Mouse (Mus musculus): ENCODE measurements around the gene Igf2bp3.

The Igf2bp3 gene

DNA sequence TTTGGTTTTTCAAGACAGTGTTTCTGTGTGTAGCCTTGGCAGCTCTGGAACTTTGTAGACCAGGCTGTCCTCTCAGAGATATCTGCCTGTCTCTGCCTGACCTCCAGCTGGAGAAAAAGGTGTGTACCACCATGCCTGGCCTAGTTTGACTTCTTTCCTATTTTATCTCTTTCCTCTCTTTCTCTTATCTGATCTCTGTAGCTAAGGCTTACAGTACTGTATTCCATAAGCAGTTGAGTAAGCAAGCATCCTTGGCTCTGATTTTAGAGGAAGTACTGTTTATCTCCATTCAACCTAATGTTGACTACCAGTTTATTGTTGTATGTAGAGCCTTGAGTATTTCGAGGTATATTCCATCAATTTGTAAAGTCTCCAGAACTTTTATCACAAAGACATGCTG, 135.4 kb downstream of the Igf2bp3 start:
- CTCF ChIA-PET: no interaction called here

DNA sequence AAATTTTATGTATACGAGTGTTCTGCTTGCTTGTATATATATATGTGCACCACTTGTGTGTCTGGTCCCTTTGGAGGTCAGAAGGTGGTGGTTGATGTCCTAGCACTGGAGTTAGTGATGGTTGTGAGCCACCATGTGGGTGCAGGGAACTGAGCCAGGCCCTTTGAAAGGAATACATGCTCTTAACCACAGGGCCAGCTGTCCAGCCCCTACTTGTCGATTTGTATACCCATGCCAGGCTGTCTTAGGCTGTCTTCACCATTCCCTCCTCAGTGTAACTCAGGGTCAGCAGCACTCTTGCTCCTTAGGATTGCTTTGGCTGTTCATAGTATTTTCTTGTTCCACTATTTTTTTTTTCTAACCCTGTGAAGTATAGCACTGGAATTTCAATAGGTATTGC, 136.9 kb downstream of the Igf2bp3 start:
- CTCF ChIA-PET: no interaction called here

DNA sequence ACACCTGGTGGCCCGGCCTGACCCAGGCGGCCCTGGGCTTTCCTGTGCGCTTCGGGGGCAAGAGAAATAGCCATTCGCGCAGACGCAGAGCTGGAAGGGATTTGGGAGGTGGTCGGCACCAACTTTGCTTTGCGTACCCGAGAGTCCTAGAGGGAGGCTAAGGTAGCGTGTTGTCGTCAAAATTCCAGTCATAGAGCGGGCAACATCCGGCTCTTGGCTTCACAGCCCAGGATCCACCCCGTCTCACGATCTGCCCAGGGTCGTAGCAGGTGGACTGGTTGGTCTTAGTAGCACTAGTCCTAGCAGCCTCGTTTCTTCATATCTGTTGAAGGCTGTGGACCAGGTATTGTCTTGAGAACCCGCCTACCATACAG, 140.7 kb downstream of the Igf2bp3 start:
- CTCF ChIA-PET: interaction anchor here (1.0 kb wide), 1 partner anchor 17 kb away, joined by 3 read pairs; no protein-coding TSS in a partner anchor

DNA sequence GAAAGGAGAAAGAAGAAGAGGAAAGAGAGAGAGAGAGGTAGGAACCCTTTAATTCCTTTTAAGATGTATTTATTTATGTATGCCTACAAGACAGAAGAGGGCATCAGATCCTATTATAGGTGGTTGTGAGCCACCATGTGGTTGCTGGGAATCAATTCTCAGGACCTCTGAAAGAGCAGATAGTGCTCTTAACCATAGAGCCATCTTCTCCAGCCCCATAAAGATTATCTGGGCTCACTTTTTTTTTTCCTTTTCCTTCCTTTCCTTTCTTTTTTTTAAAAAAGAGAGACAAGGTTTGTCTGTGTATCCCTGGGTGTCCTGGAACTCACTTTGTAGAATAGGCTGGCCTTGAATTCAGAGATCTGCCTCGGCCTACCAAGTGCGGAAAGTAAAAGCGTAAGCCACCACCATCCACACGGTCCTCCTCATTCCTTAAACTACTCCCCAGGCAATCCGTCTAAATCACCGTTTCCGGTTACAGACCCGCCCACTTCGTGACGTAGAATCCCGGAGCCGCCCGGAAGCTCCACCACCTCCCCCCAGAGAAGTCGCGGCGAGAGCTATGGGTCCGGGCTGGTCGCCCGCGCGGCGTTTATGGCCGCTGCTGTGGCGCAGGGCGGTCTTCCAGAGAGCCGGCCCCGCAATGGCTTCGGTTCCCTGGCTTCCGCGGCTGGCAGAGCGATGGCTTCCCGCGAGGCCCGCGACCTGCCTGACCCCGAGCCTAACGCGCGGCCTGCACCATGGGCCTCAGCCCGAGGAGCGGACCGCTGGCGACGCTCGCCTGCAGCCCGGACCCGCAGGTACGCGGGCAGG, 141.2 kb downstream of the Igf2bp3 start, which contains the start of gene Malsu1:
Malsu1 (plus strand) TSS at position 492 of the 813 bp plus-strand sequence.
- CTCF ChIA-PET: interaction anchor here (1.0 kb wide), 1 partner anchor 16 kb away, joined by 3 read pairs; no protein-coding TSS in a partner anchor

DNA sequence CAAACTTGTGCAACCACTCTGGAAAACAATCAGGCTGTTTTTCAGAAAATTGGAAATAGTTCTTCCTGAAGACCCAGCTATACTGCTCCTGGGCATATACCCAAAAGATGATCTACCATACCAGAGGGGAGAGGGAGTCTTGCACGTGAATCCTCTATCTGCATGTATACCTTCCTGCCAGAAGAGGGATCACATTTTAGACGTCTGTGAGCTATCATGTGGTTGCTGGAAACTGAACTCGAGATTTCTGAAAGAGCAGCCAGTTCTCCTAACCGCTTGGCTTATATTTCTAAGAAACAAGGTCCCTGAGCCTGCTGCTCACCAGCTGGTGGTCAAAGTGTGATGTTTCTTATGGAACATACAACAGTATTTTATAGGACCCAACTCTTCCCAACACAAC, 146.4 kb downstream of the Igf2bp3 start:
- CTCF ChIA-PET: no interaction called here

DNA sequence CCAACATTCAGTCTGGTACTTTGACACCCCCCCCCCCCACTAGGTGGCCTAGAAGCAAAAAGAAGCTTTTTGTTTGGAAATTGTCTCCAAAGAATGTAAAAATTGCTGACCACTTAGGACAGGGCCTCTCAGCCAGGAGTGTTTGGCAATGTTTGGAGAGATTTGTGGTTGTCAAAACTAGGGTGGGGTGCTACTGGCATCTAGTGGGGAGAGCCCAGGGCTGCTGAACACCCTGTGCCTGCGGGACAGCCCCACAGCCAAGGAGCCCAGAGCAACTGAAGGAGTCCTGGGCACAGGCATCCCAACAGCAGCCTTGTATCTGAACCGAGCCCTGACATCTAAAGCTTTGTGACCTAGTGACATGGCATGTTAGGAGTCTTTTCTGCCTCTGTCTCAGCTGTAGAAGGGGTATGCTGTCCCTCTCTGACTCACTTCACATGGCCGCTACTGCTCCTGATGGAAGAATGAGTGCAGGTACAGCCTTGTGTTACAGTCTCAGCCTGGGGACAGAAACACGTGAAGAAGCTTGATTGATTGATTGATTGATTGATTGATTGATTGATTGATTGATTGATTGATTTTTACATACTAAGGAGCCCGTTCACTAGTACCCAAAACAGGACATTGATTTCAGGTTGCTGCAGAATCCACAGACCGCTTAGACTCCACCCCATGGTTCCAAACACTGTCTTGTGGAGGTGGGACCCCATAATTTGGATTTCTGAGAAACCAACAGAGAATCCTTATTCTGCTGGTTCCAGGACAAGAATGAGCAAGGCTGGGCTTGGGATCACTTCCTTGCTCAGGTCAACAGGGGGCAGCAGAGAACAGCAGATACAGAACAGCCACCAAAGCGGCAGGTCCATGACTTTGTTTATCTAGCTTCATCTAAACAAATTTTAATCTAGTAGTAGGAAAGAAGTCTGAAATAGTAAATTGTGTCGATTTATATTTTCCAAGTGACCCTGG, 157.4 kb downstream of the Igf2bp3 start:
- CTCF ChIA-PET: interaction anchor here (0.6 to 1.0 kb wide), 3 partner anchors 16 to 289 kb away, joined by 3 to 4 read pairs (median 3); partner anchors contain the start of gene Malsu1

DNA sequence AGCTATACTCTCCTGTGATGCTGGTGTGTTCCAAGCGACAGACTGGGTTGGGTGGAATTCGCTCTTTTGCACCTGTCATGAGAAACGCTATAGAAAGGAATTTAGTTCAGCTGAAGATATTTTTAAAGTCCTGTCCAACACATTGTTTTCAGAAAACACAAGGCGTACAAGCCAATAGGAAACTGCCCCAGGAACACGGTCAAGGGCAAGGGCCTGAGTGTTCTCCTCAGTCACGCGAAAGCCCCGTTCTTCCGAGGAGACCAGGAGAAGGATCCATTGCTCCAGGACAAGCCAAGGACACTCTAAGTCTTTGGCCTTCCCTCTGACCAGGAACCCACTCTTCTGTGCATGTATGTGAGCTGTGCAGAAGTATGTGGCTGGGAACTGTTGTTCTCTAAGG, 158.7 kb downstream of the Igf2bp3 start:
- CTCF ChIA-PET: no interaction called here

DNA sequence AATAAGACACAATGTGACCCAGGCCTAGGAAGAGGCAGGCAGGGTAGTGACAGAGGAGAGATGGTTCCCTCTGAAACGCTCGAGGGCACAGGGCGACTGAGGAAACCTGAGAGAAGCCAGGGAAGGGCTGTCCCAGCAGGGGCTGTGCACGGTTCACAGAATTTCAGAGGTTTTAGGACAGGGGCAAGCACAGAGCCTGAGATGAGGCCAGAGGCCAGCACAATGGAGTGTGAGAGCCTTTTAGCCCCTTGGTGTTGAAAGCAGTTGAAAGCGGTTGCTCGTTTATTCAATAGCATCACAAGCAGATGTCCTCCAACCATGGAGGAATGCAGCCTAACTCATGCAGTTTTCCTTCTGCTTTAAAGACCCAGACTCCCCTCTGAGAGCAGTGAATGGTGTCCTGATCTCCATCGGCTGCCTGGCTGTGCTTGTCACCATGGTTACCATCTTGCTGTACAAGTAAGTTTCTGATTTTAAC, 159.5 kb downstream of the Igf2bp3 start:
- CTCF ChIA-PET: no interaction called here

DNA sequence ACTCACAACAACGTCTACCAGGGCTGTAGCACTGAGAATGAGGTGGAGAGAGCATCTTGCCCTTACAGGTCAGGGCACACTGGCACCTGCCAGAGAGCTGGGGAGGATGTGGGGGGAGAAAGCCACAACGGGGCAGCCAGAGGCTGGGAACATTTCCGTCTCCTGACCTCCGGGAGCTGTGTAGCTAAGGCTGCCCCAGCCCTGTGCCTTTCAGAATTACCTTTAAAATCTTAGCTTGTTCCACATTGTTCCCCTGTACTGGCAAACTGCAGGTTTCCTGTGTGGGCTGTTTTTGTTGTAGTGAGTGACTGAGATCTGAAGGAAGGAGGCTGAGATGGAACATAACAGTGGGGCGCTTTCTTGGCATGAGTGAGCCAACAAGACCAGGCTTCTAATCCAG, 162.6 kb downstream of the Igf2bp3 start:
- CTCF ChIA-PET: no interaction called here

DNA sequence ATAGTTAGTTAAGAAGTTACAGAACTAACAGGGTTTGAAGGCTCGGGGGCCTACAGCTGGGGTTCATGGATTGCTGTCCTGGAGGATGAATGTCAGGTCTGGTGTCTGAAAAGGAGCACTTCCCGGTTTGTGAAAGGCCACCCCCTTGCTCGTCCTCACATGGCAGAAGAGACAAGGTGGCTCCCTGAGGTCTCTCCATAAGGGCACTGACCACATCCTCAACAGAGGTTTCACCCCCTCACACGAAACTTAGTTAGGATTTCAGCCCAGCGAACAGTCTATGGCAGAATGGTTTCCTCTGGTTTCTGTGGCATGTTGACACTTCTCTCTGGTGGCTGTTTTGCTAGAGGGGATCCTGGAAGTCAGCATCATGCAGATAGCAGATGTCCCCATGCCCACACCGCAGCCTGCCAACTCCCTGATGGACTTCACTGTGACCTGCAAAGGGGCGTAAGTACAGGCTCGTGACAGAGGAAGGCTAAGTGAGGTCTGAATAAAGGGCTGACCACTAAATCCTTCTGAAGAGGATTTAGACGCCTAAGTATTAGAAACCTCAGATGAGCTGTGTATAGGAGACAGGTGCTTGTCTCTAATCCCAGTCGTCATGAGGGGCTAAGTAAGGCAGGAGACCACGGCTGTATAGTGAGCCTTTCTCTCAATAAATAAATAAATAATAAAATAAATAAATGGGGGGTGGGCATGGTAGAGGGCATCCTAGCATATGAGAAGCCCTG, 163.9 kb downstream of the Igf2bp3 start:
- CTCF ChIA-PET: no interaction called here

DNA sequence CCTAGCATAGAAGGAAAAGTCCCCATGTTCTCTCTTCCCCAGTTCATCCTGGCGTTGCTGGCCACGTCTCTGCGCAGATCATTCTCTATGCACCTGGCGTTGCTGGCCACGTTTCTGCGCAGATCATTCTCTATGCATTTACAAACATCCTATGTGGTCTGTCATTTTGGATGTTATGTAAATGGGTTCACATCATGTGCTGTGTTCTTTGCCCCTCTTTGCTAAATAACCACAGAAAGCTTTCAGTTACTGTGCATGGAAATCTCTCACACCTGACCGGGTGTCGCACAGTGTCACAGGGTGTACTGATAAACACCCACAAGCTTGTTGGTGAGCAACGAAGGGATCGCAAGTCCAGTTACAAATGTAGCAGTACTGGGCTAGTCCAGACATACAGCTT, 166.4 kb downstream of the Igf2bp3 start:
- CTCF ChIA-PET: no interaction called here

DNA sequence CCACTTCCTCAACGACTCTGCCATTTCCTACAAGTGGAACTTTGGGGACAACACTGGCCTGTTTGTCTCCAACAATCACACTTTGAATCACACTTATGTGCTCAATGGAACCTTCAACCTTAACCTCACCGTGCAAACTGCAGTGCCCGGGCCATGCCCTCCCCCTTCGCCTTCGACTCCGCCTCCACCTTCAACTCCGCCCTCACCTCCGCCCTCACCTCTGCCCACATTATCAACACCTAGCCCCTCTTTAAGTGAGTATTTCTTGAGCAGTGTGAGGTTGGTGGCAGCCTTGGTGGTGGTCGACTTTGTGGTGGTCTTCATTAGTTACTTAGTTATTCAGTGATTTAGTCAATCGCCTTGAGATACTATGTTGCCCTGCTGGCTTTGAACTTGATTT, 166.9 kb downstream of the Igf2bp3 start:
- CTCF ChIA-PET: no interaction called here

DNA sequence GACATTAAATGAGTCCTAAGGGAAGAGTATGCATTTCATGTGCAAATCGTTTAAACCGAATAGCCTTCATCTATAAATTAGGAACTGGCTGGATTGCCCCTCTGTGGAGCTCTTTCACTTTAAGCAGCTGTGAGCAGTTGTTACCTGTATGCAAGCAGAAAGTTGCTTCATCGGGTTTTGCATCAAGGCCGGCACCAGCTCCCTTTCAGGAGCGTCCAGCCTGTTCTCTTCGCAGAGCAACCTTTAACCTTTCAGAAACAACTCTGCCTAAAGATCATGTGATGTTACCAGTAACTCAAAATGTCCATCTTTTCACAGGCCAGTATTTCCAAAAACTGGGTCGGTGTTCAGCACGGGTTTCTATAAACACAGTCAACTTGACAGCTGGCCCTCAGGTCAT, 167.8 kb downstream of the Igf2bp3 start:
- CTCF ChIA-PET: no interaction called here

DNA sequence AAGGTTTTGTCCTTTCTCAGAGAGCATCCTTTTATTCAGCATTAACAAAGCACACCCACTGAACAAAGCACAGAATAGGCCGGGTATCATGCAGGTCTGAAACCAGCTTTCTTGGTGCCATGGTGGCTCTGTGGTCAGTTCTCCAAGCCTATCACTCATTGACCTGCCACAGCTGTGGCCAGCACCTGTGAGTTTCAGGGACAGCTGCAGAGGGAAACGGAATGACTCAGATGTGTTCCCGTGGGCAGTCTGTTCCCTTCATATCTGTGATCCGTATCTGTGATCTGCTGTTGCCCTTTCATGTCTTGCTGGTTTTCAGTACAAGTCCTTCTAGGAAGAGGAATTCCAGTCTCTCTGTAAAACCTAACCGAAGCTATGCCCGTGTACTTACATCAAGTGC, 168.3 kb downstream of the Igf2bp3 start:
- CTCF ChIA-PET: no interaction called here

DNA sequence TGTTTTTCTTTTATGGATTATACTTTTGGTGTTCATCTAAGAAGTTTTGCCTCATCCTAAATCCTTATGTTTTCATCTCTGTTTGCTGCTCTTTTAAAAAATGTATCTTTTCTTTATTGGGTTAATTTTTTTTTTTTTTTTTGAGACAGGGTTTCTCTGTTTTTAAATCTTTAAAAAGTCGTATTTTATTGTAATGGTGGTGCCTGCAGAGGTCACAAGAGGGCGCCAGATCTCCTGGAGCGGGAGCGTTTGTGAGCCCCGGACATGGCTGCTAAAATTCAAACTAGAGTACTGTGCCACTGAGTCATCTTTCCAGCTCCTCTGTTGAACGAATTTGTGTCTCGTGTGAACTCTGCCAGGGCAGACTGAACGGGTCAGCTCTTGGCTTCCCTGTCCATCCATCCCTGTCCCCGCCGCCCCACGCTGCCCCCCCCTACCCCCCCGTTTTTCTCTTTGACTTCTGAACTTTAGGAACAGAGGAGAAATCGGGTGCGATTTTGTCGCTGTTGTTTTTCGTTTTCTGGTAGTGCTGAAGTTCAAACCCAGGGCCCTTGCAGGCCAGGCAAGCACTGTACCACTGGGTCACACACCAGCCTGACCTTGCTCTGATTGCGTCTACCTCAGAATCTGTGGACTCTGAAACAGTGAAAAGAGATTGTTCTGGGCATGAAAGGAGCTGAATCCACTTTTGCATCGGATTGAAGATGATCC, 175.1 kb downstream of the Igf2bp3 start:
- CTCF ChIA-PET: no interaction called here

DNA sequence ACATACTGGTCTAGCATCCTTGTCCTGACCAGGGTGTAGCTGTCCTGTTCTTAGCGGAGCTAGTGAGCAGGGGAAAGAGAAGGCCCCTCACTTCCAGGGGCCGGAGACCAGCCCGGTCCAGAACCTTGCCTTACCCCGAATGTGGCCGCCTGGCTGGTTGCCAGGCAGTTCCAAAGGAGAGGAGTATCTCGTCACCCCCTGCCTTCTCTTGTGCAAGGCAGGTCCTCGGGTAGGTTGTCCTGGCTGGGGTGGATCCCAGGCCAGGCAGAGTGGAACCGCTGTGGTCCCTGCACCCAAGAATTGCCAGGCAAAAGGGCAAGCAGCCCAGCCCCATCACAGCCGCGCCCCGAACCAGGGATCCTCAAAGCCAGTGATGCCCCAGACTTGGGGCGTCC, 177.5 kb downstream of the Igf2bp3 start:
- CTCF ChIA-PET: no interaction called here

DNA sequence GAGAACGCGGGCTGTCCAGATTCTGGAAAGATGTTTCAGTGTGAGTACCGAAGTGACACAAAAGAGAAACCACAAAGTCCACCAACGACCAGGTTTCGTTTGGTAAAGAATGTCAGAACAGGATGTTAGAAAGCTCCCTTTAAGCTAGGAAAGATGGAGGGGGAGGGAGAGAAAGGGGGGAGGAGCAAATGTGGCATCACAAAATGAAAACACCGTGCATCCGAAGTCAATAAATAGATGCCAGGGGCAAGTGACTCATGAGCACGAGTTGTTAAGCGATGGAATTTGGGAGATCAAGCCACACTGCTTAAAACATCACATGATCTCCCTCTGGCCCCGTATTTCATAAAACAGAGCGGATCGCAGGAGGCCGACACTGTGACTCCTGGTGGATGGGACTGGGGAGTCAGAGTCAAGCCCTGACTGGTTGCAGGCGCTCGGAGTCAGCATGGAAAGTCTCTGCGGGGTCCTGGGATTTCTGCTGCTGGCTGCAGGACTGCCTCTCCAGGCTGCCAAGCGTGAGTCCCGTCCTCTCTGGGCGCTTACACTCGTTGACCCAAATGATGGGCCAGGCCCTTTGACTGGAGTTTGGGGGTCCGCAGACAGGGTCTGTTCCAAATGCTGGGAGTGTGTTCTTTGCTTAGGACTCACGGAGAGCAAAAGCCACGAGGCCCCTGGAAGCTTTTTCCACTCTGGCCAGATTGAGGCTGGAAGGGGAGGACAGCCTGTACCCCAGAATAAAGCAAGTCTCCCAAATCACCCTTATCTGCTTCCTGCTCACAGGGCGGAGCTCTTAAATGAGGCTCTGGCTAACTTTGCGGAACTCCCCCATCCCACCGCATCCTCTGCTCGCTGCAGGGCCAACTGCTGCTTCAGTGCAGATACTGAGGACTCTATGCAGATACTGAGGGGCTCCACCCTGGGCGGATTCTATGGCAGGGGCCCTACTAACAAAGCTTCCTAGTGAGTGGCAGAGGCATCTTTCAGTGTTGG, 178.2 kb downstream of the Igf2bp3 start, which contains the start of gene Gpnmb:
Gpnmb (plus strand) TSS at position 272 of the 993 bp plus-strand sequence.
- CTCF ChIA-PET: interaction anchor here (1.0 kb wide), 1 partner anchor 39 kb away, joined by 3 read pairs; no protein-coding TSS in a partner anchor
